Mouse (Mus musculus) ovary, postnatal 36 days (tissue): Measurements from ENCODE around the gene Negr1.

ENCODE experiments used
- DNase-seq: peaks from one replicate; pipeline ENCODE4 v3.0.0; 2022; ENCODE audit warnings: low spot score, mixed read lengths

Negr1 gene

GRCm38 (mm10) chr3:157105580-157106264 lies 544.1 kb downstream of the Negr1 start:
- DNase-seq, result no peak

GRCm38 (mm10) chr3:157108156-157108555 lies 546.6 kb downstream of the Negr1 start:
- DNase-seq, result no peak

DNA sequence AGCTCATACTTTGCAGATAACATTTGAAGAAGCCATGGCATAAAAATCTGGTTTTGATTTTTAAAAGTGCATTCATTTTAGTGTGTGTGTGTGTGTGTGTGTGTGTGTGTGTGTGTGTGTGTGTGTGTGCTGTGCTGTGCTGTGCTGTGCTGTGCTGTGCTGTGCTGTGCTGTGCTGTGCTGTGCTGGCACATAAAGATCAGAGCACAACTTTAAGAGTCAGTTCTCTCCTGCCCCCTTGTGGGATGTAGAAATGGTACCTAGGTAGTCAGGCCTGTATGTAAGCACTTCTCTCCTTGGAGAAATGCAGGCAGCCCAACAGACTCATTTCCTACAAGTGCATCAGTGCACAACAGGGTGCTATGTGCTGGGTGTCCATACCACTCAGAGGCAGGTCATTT lies 547.7 kb downstream of the Negr1 start:
- no peak for DNase-seq

DNA sequence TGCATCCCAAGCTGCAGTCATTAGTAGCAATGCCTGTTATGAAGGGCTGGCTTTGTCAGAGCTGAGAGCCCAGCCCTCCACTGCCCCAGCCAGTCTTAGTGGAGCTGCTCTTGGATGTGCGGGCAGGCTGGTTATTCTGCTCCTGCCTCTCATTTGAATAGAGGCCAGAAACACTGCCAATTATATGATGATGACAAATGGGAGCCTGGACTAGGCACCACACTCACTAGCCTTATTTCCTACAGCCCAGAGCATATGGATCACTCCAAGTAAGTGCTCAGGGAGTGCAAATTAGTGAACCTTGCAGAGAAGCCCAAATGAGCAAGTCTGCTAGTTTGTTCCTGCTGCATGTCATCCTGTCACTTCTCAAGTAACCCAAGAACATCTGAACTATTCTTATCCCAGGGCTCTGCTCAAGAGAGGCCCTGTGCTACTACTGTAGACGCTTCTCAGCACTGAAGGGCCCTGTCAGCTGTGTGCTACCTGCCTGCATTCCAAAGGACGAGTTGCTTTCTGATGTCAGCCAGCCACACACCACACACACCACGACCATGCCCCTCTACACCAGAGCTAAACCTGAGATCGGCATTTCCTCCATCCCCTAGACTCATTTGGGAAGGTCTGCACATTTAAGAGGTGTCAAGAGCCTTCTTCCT lies 553.6 kb downstream of the Negr1 start:
- DNase-seq, result no peak

GRCm38 (mm10) chr3:157116024-157116423 lies 554.4 kb downstream of the Negr1 start:
- no peak for DNase-seq

DNA sequence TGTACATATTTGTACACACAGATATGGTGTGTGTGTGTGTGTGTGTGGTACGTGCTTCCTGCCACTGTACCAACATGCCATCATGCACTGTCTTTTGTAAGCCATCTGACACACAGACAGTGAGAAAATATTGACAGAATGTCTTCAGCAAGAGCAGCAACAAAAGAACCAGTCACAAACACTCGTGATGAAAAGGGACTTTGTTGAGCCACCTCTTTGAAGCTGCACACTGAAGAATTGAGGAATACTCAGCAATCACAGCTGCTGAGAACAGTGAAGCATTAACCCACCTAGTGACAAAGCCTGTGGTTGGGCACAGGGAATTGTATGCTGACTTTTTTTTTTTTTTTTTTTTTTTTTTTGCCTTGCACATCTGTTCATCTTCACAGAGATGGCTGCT lies 558.3 kb downstream of the Negr1 start:
- DNase-seq, result no peak

GRCm38 (mm10) chr3:157146124-157146855 lies 584.7 kb downstream of the Negr1 start:
- DNase-seq, result peak; percentile 3

- no peak for DNase-seq
Measured at GRCm38 (mm10) chr3:157154902-157155301, 593.3 kb downstream of the Negr1 start.

DNA sequence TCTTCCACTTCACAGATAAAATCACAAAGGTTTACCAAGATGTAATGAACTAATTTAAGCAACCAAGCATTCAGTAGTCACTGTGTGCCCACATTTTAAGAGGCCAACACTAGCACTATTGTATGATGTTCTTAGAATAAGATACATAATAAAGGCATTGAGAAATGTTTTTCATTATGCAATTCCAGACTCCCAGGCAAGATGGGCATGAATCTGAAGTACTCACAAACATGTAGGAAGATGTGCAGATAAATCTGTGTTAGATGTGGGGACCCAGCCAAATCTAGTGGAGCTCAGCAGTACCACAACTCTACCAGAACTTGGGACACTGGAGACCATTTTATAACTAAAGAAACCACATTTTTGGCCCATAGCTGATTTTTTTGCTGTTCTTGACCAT lies 593.9 kb downstream of the Negr1 start:
- DNase-seq, result no peak

- no peak for DNase-seq
Measured at GRCm38 (mm10) chr3:157164840-157165595, 603.4 kb downstream of the Negr1 start.

- no peak for DNase-seq
Measured at GRCm38 (mm10) chr3:157181975-157182374, 620.4 kb downstream of the Negr1 start.

DNA sequence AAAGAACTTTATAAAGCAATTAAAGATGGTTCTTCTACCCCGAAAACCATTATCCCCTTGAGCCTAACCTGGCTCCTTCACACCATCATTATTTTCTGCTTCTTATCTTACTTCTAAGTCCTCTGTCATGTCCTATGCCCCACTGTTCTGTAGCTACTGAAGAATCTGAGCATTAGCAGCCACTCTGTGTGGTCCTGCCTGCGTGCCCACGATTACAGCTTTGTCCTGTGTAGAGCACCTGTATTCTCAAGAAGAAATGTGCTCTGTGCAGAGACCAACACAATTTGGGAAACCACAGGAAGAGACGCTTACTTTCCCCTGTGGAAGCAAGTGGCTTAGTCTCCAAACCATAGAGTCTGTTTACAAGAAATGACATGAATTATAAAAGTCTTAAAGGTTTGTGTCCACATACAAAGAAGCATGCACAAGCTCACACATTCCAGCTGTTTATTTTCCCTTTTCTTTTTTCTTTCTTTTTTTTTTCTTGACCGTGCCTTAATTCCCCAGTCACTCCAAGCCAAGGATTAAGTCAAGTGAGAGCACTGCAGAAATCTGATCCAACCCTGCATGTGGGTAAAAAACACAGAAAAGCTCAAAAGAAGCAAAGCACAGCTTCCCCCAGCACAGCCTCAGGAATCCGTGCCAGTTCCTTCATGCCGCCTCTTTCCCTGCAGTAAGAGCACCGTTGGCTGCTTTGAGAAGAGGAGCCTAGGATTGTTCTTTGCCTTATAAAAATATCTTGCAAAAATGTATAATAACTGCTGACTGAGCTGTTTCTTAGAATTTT lies 627.5 kb downstream of the Negr1 start:
- DNase-seq, result no peak

DNA sequence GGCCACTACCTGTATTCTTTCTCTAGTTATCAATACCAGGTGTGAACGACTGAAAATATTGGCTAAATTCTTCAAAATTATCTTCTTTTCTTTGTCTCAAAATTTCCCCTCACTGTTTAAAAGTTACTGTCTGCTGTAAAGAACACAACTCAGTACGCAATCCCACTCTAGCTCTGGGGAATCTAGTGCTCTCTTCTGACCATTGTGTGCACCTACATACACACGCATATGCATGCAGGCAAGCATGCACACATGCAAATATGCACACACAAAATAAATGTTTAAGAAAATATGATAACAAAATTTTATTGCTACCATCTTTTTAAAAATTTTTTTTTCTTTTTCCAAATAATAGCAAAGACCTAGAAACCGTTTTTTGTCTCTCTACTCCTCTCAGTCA lies 628.2 kb downstream of the Negr1 start:
- no peak for DNase-seq

DNA sequence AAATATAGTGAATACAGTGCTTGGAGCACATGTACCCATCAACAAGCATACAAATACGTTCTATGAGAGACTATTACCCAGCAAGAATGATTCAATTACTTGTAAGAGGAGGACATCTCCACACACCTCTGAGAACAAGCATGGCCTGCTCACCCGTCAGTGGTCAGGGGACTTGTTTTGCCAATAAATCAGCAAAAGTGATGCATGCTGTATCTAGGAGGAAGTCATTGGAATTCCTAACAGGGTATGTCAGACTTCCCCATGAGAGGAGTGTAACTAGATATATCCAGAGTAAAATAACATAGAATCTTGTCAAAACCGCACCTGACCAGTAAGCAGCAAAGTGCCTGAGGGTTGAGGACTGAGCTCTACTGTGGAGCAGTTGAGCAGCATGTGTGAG lies 629.0 kb downstream of the Negr1 start:
- no peak for DNase-seq

DNA sequence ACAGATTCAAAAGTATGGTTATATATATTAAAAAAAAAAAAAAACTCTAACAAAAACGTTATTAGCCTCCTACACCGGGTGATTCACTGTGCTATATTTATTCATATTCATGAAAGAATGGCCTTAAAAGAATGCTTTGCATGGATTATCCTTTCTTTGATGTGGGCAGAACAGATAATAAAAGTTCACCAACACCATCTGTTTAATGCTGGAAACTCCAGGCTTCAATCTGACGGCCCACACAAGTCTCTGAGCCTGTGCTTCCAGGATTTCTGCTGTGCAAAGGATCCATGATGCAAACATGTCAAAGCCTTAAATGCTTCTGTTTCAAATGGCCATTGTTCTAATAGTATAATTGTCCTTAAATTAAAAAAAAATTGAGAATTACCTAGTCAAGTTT lies 630.4 kb downstream of the Negr1 start:
- no peak for DNase-seq

DNA sequence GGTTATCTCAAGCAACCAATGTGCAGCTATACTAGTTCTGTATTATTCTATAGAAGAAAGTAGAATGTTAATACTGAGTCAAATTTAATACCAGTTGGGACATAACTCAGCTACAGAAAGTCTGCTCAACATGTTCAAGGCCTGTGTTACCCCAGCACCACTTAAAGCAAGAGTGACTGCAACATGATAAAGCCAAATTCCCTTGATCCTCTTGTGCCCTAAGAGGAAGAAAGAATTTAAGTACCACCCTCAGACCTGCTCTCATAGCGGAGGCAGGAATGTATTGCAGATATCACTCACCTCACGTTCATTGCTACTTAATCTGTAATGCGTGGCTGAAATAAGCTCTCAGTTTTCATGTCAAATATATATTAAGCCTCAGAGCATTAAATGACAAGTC lies 631.5 kb downstream of the Negr1 start:
- DNase-seq, result no peak

- no peak for DNase-seq
Measured at GRCm38 (mm10) chr3:157198659-157199058, 637.1 kb downstream of the Negr1 start.

- DNase-seq, result no peak
Measured at GRCm38 (mm10) chr3:157201726-157202125, 640.1 kb downstream of the Negr1 start.

DNA sequence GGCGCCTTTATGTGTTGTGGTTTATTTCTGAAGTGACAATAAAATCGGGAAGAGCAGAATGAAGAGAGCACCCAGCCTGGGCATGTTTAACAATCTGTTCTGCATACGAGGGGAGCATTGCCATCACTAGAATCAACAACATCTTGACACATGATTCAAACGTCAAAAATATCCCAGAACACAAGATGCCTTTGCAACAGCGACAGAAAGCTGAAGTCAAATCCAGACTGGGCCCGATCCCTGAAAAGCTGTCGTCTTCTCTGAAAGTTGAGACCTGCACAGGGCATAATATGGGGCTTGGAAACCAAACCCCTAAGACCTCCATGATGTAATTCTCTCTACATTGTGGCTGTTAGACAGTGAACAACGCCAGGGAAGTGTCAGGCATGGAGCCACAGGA lies 642.0 kb downstream of the Negr1 start:
- no peak for DNase-seq

DNA sequence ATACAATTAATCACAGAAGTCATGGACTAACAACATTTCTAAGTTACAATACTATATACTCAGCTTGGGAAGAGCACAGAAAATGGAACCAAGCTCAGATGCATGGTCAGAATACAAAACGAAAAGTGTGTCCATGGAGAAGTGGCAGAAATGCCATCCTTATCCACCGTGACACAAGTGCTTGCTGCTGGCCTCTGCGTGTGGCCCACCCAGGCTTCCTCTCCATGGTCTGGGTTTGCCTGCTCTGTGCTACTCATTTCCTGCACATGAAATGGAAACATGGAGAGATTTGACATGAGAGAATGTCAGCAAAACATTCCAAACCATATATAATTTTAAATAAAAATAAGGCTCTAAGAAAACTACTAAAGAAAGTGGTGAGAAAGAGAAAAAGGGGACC lies 645.2 kb downstream of the Negr1 start:
- DNase-seq, result no peak

DNA sequence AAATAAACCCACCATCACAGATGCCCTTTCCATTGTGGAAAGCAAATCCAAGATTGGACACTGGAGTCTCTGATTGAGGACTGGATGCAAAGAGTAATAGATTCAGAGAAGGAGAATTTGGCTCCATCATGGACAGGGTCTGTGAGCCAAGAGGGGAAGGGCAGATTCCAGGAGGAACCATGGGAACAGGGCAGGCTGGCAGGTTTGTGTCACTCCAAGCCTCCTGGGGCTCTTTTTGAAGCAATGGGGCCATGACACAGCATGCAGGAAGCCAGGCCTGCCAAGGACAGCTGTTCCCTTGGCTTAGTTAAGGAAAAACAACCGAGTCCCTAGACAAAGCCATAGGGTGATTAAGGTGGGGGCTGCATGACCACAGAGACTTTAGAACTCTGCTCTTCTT lies 647.4 kb downstream of the Negr1 start:
- no peak for DNase-seq

DNA sequence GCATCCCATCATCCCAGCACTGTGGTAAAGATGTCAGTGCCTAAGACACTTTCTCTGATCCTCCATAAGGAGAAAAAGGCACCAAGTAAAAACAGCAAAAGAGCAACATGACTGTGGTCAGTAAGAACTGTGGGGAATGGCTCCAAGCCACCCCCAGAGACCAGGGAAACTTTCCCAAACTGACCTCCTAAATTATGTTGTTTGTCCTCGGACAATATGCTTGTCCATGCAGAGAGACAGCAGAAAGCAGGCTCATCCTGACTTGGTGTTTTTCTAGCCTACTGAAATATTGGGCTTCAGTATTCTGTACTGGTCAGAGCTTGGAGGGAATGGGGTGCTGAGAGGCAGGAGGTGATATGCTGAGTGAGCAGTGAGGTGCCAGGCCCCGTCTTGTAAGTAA lies 647.8 kb downstream of the Negr1 start:
- no peak for DNase-seq
